Mouse (Mus musculus) bone marrow, adult 2 months (tissue): ENCODE data around the gene Jup. TPM values are rescaled to one million over a fixed set of nuclear protein-coding genes. Genes with fewer than 3 reads are reported as not detected.

ENCODE experiments used
- H3K27ac ChIP-seq: fragments of 200-500 bp; 2 replicates; pipeline ENCODE4 v1.5.1; 2012; ENCODE audit warnings: low read depth, mild to moderate bottlenecking, control low read depth, inconsistent platforms, low read length; ENCODE audit not compliant: control insufficient read depth, poor library complexity, insufficient read depth
- H3K4me1 ChIP-seq: fragments of 200-500 bp; 2 replicates; pipeline ENCODE4 v1.6.1; 2011; ENCODE audit warnings: low read length; ENCODE audit not compliant: control insufficient read depth, insufficient read depth
- H3K4me3 ChIP-seq: fragments of 200-500 bp; replicated peaks from 2 replicates; pipeline ENCODE3; 2011; ENCODE audit warnings: mild to moderate bottlenecking, low read depth, low read length, control low read depth; ENCODE audit not compliant: control insufficient read depth
- CTCF ChIP-seq: fragments of 200-500 bp; IDR thresholded peaks from 2 replicates; pipeline ENCODE4 v1.5.1; 2011; ENCODE audit warnings: low read length, control low read depth; ENCODE audit not compliant: control insufficient read depth, insufficient read depth
- POLR2A ChIP-seq: fragments of 200-500 bp; IDR thresholded peaks from 2 replicates; pipeline ENCODE4 v1.6.1; 2011; ENCODE audit warnings: low read depth, mild to moderate bottlenecking, control low read depth, low read length, borderline replicate concordance; ENCODE audit not compliant: control insufficient read depth
- WGBS: fragments of 180-500 bp; shearing (Covaris S2); methylation state at CpG from one replicate; pipeline ENCODE4 v1.1.7; 2018; 5-methylcytosine and 5-hydroxymethylcytosine counted together
- polyA plus RNA-seq: library from polyadenylated mRNA; stranded (reverse); fragments of >200 nt; gene quantifications from 2 replicates; pipeline ENCODE4 v1.2.4, GENCODE M21; 2011; ENCODE audit warnings: low replicate concordance; ENCODE audit not compliant: missing spikeins, insufficient read depth, insufficient read length

The Jup gene
- polyA plus RNA-seq, 1 experiment, result 11.1 TPM

- Histone ChIP-seq H3K27ac (no peak overlapping the region), H3K4me3 (no peak overlapping the region), H3K4me1 (no peaks in the 10 kb centered on the region)
- WGBS, result 79% methylated on average over 4 of the region's 4 CpGs
- no peak for TF ChIP-seq CTCF
- TF ChIP-seq POLR2A, result no peak
These were observed 18.3 kb downstream of the Jup start for GRCm38 (mm10) chr11:100379311-100379710.

- no peak for TF ChIP-seq CTCF
- no peak for TF ChIP-seq POLR2A
- Histone ChIP-seq H3K27ac (no peak overlapping the region), H3K4me3 (no peak overlapping the region), H3K4me1 (no peaks in the 10 kb centered on the region)
- WGBS, result 68% methylated on average over 5 of the region's 5 CpGs
These were observed 19.1 kb downstream of the Jup start for GRCm38 (mm10) chr11:100378446-100378845.

- Histone ChIP-seq H3K27ac (no peak overlapping the region), H3K4me3 (no peak overlapping the region), H3K4me1 (no peaks in the 10 kb centered on the region)
- 88% methylated on average over 14 of the region's 14 CpGs for WGBS
- TF ChIP-seq CTCF, result no peak
- TF ChIP-seq POLR2A, result no peak
These were observed 19.6 kb downstream of the Jup start for GRCm38 (mm10) chr11:100377989-100378388.

- H3K27ac ChIP-seq, result no peak overlapping the region
- no peak overlapping the region for H3K4me3 ChIP-seq
- 88% methylated on average over 21 of the region's 21 CpGs for WGBS
- H3K4me1 ChIP-seq, result no peaks in the 10 kb centered on the region
- TF ChIP-seq CTCF (no peak), POLR2A (no peak)
These were observed 20.7 kb downstream of the Jup start for GRCm38 (mm10) chr11:100376746-100377389.

- H3K4me1 ChIP-seq, result no peaks in the 10 kb centered on the region
- 73% methylated on average over 4 of the region's 4 CpGs for WGBS
- TF ChIP-seq CTCF (no peak), POLR2A (no peak)
- no peak overlapping the region for H3K4me3 ChIP-seq
- no peak overlapping the region for H3K27ac ChIP-seq
These were observed 21.6 kb downstream of the Jup start for GRCm38 (mm10) chr11:100376005-100376404.

DNA sequence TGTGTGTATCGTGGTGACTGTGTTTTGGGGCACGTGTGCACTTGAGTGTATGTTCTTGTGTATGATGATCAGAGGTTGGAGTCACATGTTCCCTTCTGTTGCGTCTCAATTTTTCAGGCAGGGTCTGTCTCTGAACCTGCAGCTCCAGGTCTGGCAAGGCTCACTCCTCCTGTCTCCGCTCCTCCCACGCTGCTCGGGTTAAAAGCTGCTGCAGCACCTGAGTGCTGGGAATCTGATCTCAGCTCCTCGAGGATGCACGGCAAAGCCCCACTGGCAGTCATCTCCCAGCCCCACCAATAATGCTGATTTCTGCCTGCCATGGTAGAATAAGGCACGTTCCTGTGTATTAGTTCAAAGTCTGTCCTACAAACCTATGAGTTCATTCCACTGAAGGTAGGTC, 22.4 kb downstream of the Jup start:
- 84% methylated on average over 9 of the region's 9 CpGs for WGBS
- no peaks in the 10 kb centered on the region for H3K4me1 ChIP-seq
- TF ChIP-seq CTCF, result no peak
- TF ChIP-seq POLR2A, result no peak
- H3K27ac ChIP-seq, result no peak overlapping the region
- H3K4me3 ChIP-seq, result no peak overlapping the region

- no peaks in the 10 kb centered on the region for H3K4me1 ChIP-seq
- no peak overlapping the region for H3K27ac ChIP-seq
- TF ChIP-seq CTCF (no peak), POLR2A (no peak)
- WGBS, result 68% methylated on average over 7 of the region's 8 CpGs
- H3K4me3 ChIP-seq, result no peak overlapping the region
These were observed 25.5 kb downstream of the Jup start for GRCm38 (mm10) chr11:100371981-100372558.

- Histone ChIP-seq H3K4me1 (no peaks in the 10 kb centered on the region), H3K27ac (no peak overlapping the region), H3K4me3 (no peak overlapping the region)
- WGBS, result 22% methylated on average over 8 of the region's 8 CpGs
- no peak for TF ChIP-seq CTCF
- no peak for TF ChIP-seq POLR2A
These were observed 27.7 kb downstream of the Jup start for GRCm38 (mm10) chr11:100369822-100370221.

DNA sequence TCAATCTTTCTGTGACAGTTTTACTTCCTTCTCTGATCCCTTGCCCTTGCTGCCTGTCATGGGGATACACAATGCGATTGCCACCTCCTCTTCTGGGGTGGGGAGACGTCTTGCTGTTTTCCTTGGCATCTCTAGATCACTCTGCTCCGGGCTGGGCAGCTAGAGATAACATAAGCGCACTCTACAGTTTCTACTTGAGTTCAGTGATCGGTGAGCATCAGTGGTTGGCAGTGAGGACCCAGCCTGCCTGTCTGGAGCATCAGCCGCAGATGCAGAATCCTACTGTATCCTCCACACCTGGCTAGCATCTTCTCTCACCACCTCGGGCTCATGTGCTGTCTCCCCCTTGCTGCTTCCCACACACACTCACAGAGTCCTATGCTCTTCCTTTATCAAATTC, 28.4 kb downstream of the Jup start:
- no peak for TF ChIP-seq CTCF
- TF ChIP-seq POLR2A, result no peak
- no peaks in the 10 kb centered on the region for H3K4me1 ChIP-seq
- no peak overlapping the region for H3K4me3 ChIP-seq
- 75% methylated on average over 7 of the region's 7 CpGs for WGBS
- no peak overlapping the region for H3K27ac ChIP-seq

DNA sequence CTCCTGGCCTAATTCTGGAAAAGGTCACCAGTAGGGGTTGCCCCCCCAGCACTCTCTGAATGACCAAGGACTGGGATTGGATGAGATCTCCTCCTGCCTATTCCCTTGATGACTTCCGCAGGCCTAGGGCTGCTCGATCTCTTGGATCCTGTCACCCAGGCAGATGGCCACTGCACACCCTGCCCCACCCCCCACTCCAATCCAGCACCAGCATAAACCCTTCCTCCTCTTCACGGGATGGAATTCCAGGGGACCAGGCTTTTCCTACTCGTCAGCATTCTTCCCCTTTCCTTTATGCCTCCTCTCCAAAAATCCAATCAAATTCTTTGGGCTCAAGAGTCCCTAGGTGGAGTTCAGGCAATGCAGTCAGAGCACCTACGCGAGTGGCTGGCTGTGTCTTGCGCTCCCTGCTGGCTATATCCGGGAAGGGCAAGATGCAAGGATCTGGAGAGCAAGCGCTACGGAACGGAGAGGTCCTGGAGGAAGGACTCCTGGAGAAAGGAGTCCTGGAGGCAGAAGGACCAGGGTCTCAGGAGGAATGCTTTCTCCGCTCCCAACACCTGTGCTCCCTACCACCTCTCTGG, 34.5 kb downstream of the Jup start:
- peak; percentile 76 for TF ChIP-seq CTCF
- TF ChIP-seq POLR2A, result no peak
- Histone ChIP-seq H3K4me1 (no peaks in the 10 kb centered on the region), H3K4me3 (no peak overlapping the region), H3K27ac (no peak overlapping the region)
- 13% methylated on average over 12 of the region's 12 CpGs for WGBS
